ENCODE assay signal across 27 mouse cellular contexts in the genomic region with DNA sequence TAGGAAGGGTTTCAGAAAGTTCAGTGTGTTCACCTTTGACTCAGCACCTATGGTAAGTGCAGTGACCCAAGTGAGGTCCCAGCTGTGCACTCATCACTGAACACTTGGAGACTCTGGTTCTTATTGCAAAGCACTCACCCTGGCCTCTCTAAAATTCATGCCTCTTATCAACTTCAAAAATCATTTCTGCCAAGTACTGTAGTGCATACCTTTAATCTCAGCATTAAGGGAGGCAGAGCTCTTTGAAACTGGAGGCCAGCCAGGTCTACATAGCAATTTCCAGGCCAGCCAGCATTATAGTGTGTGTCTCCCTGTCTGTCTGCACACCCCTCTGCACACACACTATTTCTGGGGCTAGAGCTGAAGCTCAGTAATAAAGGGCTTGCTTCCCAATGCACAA. TPM values are rescaled to one million over a fixed set of nuclear protein-coding genes. Genes with fewer than 3 reads are reported as not detected.
DNase-seq lines count a peak whose midpoint lies in the region; ATAC-seq and TF ChIP-seq lines count a peak whose summit lies in the region.
"Had no signal": no experiment of that assay in that cellular context is flagged by ENCODE, and none has a peak within 500 bp of the region (broad histone marks: within the 10 kb centered on the region; RNA-seq: fewer than 3 reads in every experiment).

No protein-coding gene starts in this region.

- H3K4me3 ChIP-seq in heart, embryonic 16.5 days (ENCODE audit: low read length): no peak overlapping the region
- no peak overlapping the region for H3K4me3 ChIP-seq in heart, embryonic 11.5 days (ENCODE audit: low read depth, low read length)
- no peak overlapping the region for H3K4me3 ChIP-seq in lung, embryonic 14.5 days (ENCODE audit: low read depth, low read length)
- H3K4me3 ChIP-seq in lung, postnatal 0 days (ENCODE audit: low read depth, low read length): no peak overlapping the region
- no peak overlapping the region for H3K4me3 ChIP-seq in lung, adult 2 months (replicated peaks; ENCODE audit: extremely low read depth, low read depth, low read length)
- H3K4me3 ChIP-seq in gastrocnemius, adult 2 months: no peak overlapping the region
- H3K4me3 ChIP-seq: embryonic facial prominence, embryonic 12.5 days; embryonic facial prominence, embryonic 15.5 days; heart, embryonic 10.5 days; heart, embryonic 15.5 days; hindbrain, embryonic 15.5 days had no signal

- H3K27me3 ChIP-seq in heart, embryonic 16.5 days (ENCODE audit: control insufficient read depth, insufficient read depth, low read length): no peaks in the 10 kb centered on the region
- H3K27me3 ChIP-seq in heart, embryonic 11.5 days (ENCODE audit: control insufficient read depth, insufficient read depth, low read length): no peaks in the 10 kb centered on the region
- no peaks in the 10 kb centered on the region for H3K27me3 ChIP-seq in lung, embryonic 14.5 days (ENCODE audit: insufficient read depth, low read length)
- H3K27me3 ChIP-seq in lung, postnatal 0 days (replicated peaks; ENCODE audit: insufficient read depth, low read length): no peaks in the 10 kb centered on the region
- H3K27me3 ChIP-seq: CH12.LX; embryonic facial prominence, embryonic 12.5 days; embryonic facial prominence, embryonic 15.5 days; heart, embryonic 15.5 days; hindbrain, embryonic 15.5 days; Patski had no signal

- no peak for ATAC-seq in heart, embryonic 16.5 days (replicated peaks; ENCODE audit: extremely low read depth, insufficient read depth, low FRiP score)
- ATAC-seq in heart, embryonic 11.5 days (replicated peaks; ENCODE audit: insufficient number of reproducible peaks, low FRiP score, low TSS enrichment): no peak
- ATAC-seq in lung, embryonic 14.5 days (ENCODE audit: insufficient read depth): peak; percentile 59; the same call in 1 of the 2 replicates
- peak; percentile 74 for ATAC-seq in lung, postnatal 0 days
- ATAC-seq: forebrain, embryonic 14.5 days; forebrain, postnatal 0 days; Patski had no signal

- H3K9me3 ChIP-seq in heart, embryonic 16.5 days (replicated peaks; ENCODE audit: control insufficient read depth, low read length): no peaks in the 10 kb centered on the region
- H3K9me3 ChIP-seq in heart, embryonic 11.5 days (replicated peaks; ENCODE audit: control insufficient read depth, low read length): no peaks in the 10 kb centered on the region
- H3K9me3 ChIP-seq in lung, embryonic 14.5 days (ENCODE audit: low read depth, low read length): no peaks in the 10 kb centered on the region
- H3K9me3 ChIP-seq in lung, postnatal 0 days (ENCODE audit: low read length): no peaks in the 10 kb centered on the region
- H3K9me3 ChIP-seq: embryonic facial prominence, embryonic 12.5 days; embryonic facial prominence, embryonic 15.5 days; G1E; heart, embryonic 10.5 days; heart, embryonic 15.5 days; hindbrain, embryonic 15.5 days had no signal

- intact Hi-C loops in gastrocnemius, adult 2 months (cut with DNase I): no loop called here

- 0 out of 2 replicates have a peak overlapping the region, but pooled peaks have one; percentile 21 for H3K27ac ChIP-seq in heart, embryonic 16.5 days (ENCODE audit: low read length)
- H3K27ac ChIP-seq in heart, embryonic 11.5 days (ENCODE audit: low read depth, low read length): no peak overlapping the region
- H3K27ac ChIP-seq in lung, embryonic 14.5 days (ENCODE audit: low read depth): 0 out of 2 replicates have a peak overlapping the region, but pooled peaks have one; percentile 6
- no peak overlapping the region for H3K27ac ChIP-seq in lung, postnatal 0 days (ENCODE audit: low read length)
- H3K27ac ChIP-seq in gastrocnemius, adult 2 months: no peak overlapping the region
- H3K27ac ChIP-seq: embryonic facial prominence, embryonic 12.5 days; embryonic facial prominence, embryonic 15.5 days; heart, embryonic 10.5 days; heart, embryonic 15.5 days; hindbrain, embryonic 15.5 days had no signal

- TF ChIP-seq POLR2A in lung, adult 2 months (IDR thresholded peaks at IDR 0.05; ENCODE audit: borderline replicate concordance, extremely low read depth, low read depth, low read length): no peak

- peak; percentile 36 for DNase-seq in lung, embryonic 14.5 days
- DNase-seq in lung, postnatal 36 days: no peak
- DNase-seq in lung, postnatal 0 days (ENCODE audit: low spot score): peak; percentile 51
- DNase-seq in lung, adult 2 months: no peak
- DNase-seq in gastrocnemius, adult 2 months: no peak
- DNase-seq: adrenal gland, postnatal 14 days; B cell, adult 2 months; cerebellum, adult 11 months; cerebellum, adult 2 months; cerebellum, adult 9-11 months; cerebellum, postnatal 25 days; forebrain, postnatal 0 days; gastrocnemius, postnatal 25 days; heart, adult 18-20 months; heart, postnatal 14 days; heart, postnatal 4 days had no signal

- H3K36me3 ChIP-seq in heart, embryonic 16.5 days (ENCODE audit: control insufficient read depth, insufficient read depth): no peaks in the 10 kb centered on the region
- no peaks in the 10 kb centered on the region for H3K36me3 ChIP-seq in heart, embryonic 11.5 days (ENCODE audit: control insufficient read depth, insufficient read depth, low read length)
- no peaks in the 10 kb centered on the region for H3K36me3 ChIP-seq in lung, embryonic 14.5 days (ENCODE audit: insufficient read depth)
- no peaks in the 10 kb centered on the region for H3K36me3 ChIP-seq in lung, postnatal 0 days (ENCODE audit: insufficient read depth, low read length)
- H3K36me3 ChIP-seq: embryonic facial prominence, embryonic 15.5 days; heart, embryonic 10.5 days; hindbrain, embryonic 15.5 days had no signal

- no peak for TF ChIP-seq EP300 in lung, postnatal 0 days (IDR thresholded peaks at IDR 0.05)

- no peak for TF ChIP-seq CTCF in lung, embryonic 14.5 days (IDR thresholded peaks at IDR 0.05; ENCODE audit: low read depth)
- no peak for TF ChIP-seq CTCF in lung, postnatal 0 days (IDR thresholded peaks at IDR 0.05)
- TF ChIP-seq CTCF in lung, adult 2 months (IDR thresholded peaks at IDR 0.05; ENCODE audit: insufficient read depth, low read length): no peak
- TF ChIP-seq CTCF in gastrocnemius, adult 2 months (IDR thresholded peaks at IDR 0.05): no peak

- no peak overlapping the region for H3K4me2 ChIP-seq in heart, embryonic 16.5 days (ENCODE audit: low read depth, low read length)
- no peak overlapping the region for H3K4me2 ChIP-seq in heart, embryonic 11.5 days
- H3K4me2 ChIP-seq in lung, embryonic 14.5 days: no peak overlapping the region
- H3K4me2 ChIP-seq in lung, postnatal 0 days (replicated peaks; ENCODE audit: low read depth, low read length): no peak overlapping the region
- H3K4me2 ChIP-seq: embryonic facial prominence, embryonic 12.5 days; embryonic facial prominence, embryonic 15.5 days; heart, embryonic 15.5 days; hindbrain, embryonic 15.5 days had no signal

- no peak overlapping the region for H3K9ac ChIP-seq in heart, embryonic 16.5 days (ENCODE audit: low read length)
- no peak overlapping the region for H3K9ac ChIP-seq in heart, embryonic 11.5 days (ENCODE audit: low read depth, low read length)
- no peak overlapping the region for H3K9ac ChIP-seq in lung, embryonic 14.5 days
- H3K9ac ChIP-seq in lung, postnatal 0 days (replicated peaks; ENCODE audit: low read depth): no peak overlapping the region
- H3K9ac ChIP-seq: embryonic facial prominence, embryonic 12.5 days; embryonic facial prominence, embryonic 15.5 days; forebrain, postnatal 0 days; heart, embryonic 15.5 days; hindbrain, embryonic 15.5 days had no signal

- H3K4me1 ChIP-seq in heart, embryonic 16.5 days (ENCODE audit: control insufficient read depth, insufficient read depth, low read length): peaks cover 4% of the 10 kb centered on the region
- no peaks in the 10 kb centered on the region for H3K4me1 ChIP-seq in heart, embryonic 11.5 days (ENCODE audit: control insufficient read depth, insufficient read depth, low read length)
- H3K4me1 ChIP-seq in lung, embryonic 14.5 days (ENCODE audit: insufficient read depth): no peaks in the 10 kb centered on the region
- H3K4me1 ChIP-seq in lung, postnatal 0 days (ENCODE audit: insufficient read depth, low read depth, low read length): no peaks in the 10 kb centered on the region
- no peaks in the 10 kb centered on the region for H3K4me1 ChIP-seq in lung, adult 2 months (ENCODE audit: control insufficient read depth, insufficient read depth, low read length)
- H3K4me1 ChIP-seq: embryonic facial prominence, embryonic 12.5 days; embryonic facial prominence, embryonic 15.5 days; heart, embryonic 10.5 days; hindbrain, embryonic 15.5 days had no signal

RNA-seq across cellular contexts. Expression of gene Sp4, which starts 36.3 kb away (rescaled TPM):
- polyA plus RNA-seq in heart, embryonic 16.5 days (2015; fragmentation: Nextera tagmentation; extraction: Ambion mirVana): 6.6 and 6.7 TPM in 2 replicates
- 9.4 and 11.1 TPM in 2 replicates for polyA plus RNA-seq in heart, embryonic 11.5 days (2014; fragmentation: Nextera tagmentation; extraction: Ambion mirVana)
- polyA plus RNA-seq in lung, embryonic 14.5 days (2014; fragmentation: Nextera tagmentation; extraction: Ambion mirVana): 11.4 and 12.0 TPM in 2 replicates
- 5.6 and 6.5 TPM in 2 replicates for polyA plus RNA-seq in lung, postnatal 0 days (2015; fragmentation: Nextera tagmentation; extraction: Ambion mirVana)
- 6.9 and 7.5 TPM in 2 replicates for polyA plus RNA-seq in lung, adult 2 months (2012; rRNA removed)
- total RNA-seq in gastrocnemius, adult 2 months (2021): 10 to 100 TPM in 1 of 2 experiments, 1 to 10 TPM in 1; 9.6 to 10.6 TPM

Comparison
In these comparisons a context has a peak if more than half of its experiments do, and no peak if none do; other contexts are left out.
1. H3K27ac ChIP-seq: peak in heart, embryonic 16.5 days (single experiment) and lung, embryonic 14.5 days (single experiment); none in heart, embryonic 11.5 days (single experiment), lung, postnatal 0 days (single experiment) and gastrocnemius, adult 2 months (single experiment).
2. DNase-seq: peak in lung, embryonic 14.5 days (single experiment) and lung, postnatal 0 days (single experiment); none in lung, postnatal 36 days (single experiment), lung, adult 2 months (single experiment) and gastrocnemius, adult 2 months (single experiment).
3. ATAC-seq: peak in lung, embryonic 14.5 days (single experiment) and lung, postnatal 0 days (single experiment); none in heart, embryonic 16.5 days (single experiment) and heart, embryonic 11.5 days (single experiment).